Mouse (Mus musculus) kidney, postnatal 0 days (tissue): ENCODE data around the gene Slc2a3. TPM values are rescaled to one million over a fixed set of nuclear protein-coding genes. Genes with fewer than 3 reads are reported as not detected.
"Not testable (repeated sequence)": the region's sequence is repeated elsewhere in the genome, so short reads cannot be mapped to it uniquely, and the experiment has no call there.

Source experiments
- ATAC-seq: fragments of 200-750 bp; cut with Nextera tagmentation; replicated peaks from 2 replicates; pipeline ENCODE4 v1.8.0; 2017; ENCODE audit warnings: low read depth, moderate number of reproducible peaks, moderate TSS enrichment, moderate library complexity; ENCODE audit not compliant: low FRiP score
- DNase-seq: peaks from one replicate; pipeline ENCODE4 v3.0.0-alpha.2; 2016; ENCODE audit warnings: low spot score
- H3K27ac ChIP-seq: fragments of 300-500 bp; sonication (generic); 2 replicates; pipeline ENCODE4 v1.5.1; 2014; ENCODE audit warnings: mild to moderate bottlenecking
- H3K27me3 ChIP-seq: fragments of 300-500 bp; sonication (generic); 2 replicates; pipeline ENCODE4 v1.6.1; 2014; ENCODE audit warnings: low read length, mixed read lengths; ENCODE audit not compliant: insufficient read depth
- H3K36me3 ChIP-seq: fragments of 300-500 bp; sonication (generic); 2 replicates; pipeline ENCODE4 v1.6.1; 2014; ENCODE audit warnings: low read length, mixed read lengths; ENCODE audit not compliant: insufficient read depth
- H3K4me1 ChIP-seq: fragments of 300-500 bp; sonication (generic); replicated peaks from 2 replicates; pipeline ENCODE4 v1.6.1; 2014; ENCODE audit warnings: antibody characterized with exemption, low read length, mixed read lengths; ENCODE audit not compliant: insufficient read depth
- H3K4me2 ChIP-seq: fragments of 300-500 bp; sonication (generic); 2 replicates; pipeline ENCODE4 v1.6.1; 2014; ENCODE audit warnings: mild to moderate bottlenecking, low read length, moderate library complexity, mixed read lengths
- H3K4me3 ChIP-seq: fragments of 300-500 bp; sonication (generic); replicated peaks from 2 replicates; pipeline ENCODE4 v1.5.1; 2014; ENCODE audit warnings: low read depth, low read length
- H3K9ac ChIP-seq: fragments of 300-500 bp; sonication (generic); 2 replicates; pipeline ENCODE4 v1.6.1; 2014; ENCODE audit warnings: low read depth, low read length
- H3K9me3 ChIP-seq: fragments of 300-500 bp; sonication (generic); replicated peaks from 2 replicates; pipeline ENCODE4 v1.6.1; 2016; ENCODE audit warnings: low read length, inconsistent platforms, mixed read lengths
- CTCF ChIP-seq: IDR thresholded peaks from 2 replicates; pipeline ENCODE4 v1.5.1; 2016; ENCODE audit warnings: antibody characterized with exemption, low read depth, mild to moderate bottlenecking, moderate library complexity
- WGBS: fragments of 180-500 bp; shearing (Covaris S2); extraction: QIAGEN DNeasy Blood & Tissue Kit; methylation state at CpG from one replicate; pipeline ENCODE4 v1.1.7; 2014; 5-methylcytosine and 5-hydroxymethylcytosine counted together
- polyA plus RNA-seq: library from polyadenylated mRNA; unstranded; fragments of >200 nt; fragmentation: Nextera tagmentation; extraction: Ambion mirVana; gene quantifications from 2 replicates; pipeline ENCODE4 v1.2.1, GENCODE M21; 2015

The Slc2a3 gene
- polyA plus RNA-seq, 1 experiment from 2014 or later: 4.1 TPM

DNA sequence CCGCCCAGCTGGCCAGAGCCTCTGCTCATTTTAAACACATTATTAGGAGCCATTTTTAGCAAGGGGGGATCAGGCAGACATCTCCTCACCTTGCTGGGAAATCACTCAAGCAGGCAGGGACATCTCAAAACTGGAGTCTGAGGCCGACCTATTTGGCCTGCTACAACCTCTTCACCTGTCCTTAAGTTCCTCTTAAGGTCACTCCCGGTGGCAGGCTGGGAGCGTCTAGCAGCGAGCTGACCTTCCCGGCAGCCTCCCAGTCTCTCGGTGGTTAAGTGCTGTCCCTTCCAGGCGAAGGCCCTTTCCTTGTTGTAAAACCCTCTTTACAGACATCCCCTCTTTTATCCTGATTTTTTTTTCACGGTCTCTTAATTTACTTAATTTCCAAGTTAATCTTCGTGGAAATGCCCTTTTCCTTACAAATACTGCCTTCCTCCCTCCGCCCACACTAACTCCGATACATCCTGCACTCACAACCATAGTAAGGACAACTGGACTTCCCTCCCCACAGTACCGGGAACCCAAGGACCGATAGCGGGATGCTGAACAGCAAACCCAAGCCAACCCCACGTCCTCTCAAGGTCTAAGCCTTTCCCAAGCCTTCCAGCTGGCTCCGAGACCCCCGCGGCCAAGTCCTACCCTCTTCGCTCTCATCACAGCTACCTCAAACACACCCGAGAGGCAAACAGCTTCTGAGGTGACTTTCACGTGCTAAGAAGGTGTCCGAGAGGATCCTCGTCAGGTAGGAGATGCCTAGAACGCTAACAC is 59.8 kb downstream of the Slc2a3 start:
- TF ChIP-seq CTCF: no peak
- DNase-seq (peak; percentile 24), ATAC-seq (no peak)
- Histone ChIP-seq H3K4me2 (peak overlapping the region; percentile 70), H3K4me1 (0 out of 2 replicates have a peak, but pooled peaks cover 3% of the 10 kb centered on the region), H3K27ac (peak overlapping the region; percentile 25; the same call in 1 of the 2 replicates), H3K9ac (0 out of 2 replicates have a peak overlapping the region, but pooled peaks have one; percentile 4), H3K36me3 (0 out of 2 replicates have a peak, but pooled peaks cover 2% of the 10 kb centered on the region), H3K27me3 (no peaks in the 10 kb centered on the region; the same call in 1 of the 2 replicates), H3K9me3 (no peaks in the 10 kb centered on the region), H3K4me3 (peak overlapping the region; percentile 42)
- WGBS: 5% methylated on average over 25 of the region's 25 CpGs

DNA sequence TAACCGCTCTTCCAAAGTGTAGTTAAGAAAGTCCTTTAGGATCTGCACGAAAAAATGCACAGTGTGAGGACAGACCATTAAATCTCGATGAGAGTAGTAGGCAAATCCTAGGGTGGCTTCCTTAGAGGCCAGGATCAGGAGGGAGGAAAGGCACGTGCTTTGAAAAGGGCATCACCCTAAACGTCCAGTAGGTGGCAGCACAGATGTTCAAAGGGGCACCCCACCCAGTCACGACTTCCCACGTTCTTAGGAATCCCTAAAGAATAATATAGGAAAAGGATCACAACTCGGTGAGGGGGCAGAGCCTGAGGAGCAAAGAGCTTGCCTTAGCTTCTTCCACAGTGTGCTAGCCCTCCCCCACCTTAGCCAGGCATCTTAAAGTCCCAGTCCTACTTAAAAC is 61.5 kb downstream of the Slc2a3 start:
- Histone ChIP-seq H3K4me2 (peak overlapping the region; percentile 35; the same call in 1 of the 2 replicates), H3K4me1 (0 out of 2 replicates have a peak, but pooled peaks cover 3% of the 10 kb centered on the region), H3K4me3 (no peak overlapping the region), H3K9me3 (no peaks in the 10 kb centered on the region), H3K9ac (no peak overlapping the region), H3K27me3 (no peaks in the 10 kb centered on the region; the same call in 1 of the 2 replicates), H3K36me3 (0 out of 2 replicates have a peak, but pooled peaks cover 2% of the 10 kb centered on the region), H3K27ac (no peak overlapping the region)
- peak; percentile 88 for TF ChIP-seq CTCF
- WGBS: 15% methylated on average over 8 of the region's 8 CpGs
- DNase-seq (peak; percentile 91), ATAC-seq (peak; percentile 58)

GRCm38 (mm10) chr6:122719942-122720341 is 81.5 kb downstream of the Slc2a3 start:
- DNase-seq (peak; percentile 78), ATAC-seq (no peak)
- peak; percentile 85 for TF ChIP-seq CTCF
- no peak overlapping the region for H3K4me2 ChIP-seq
- H3K9ac ChIP-seq: no peak overlapping the region
- WGBS: 32% methylated on average over 2 of the region's 2 CpGs
- no peaks in the 10 kb centered on the region for H3K27me3 ChIP-seq
- no peak overlapping the region for H3K27ac ChIP-seq
- no peaks in the 10 kb centered on the region for H3K4me1 ChIP-seq
- H3K36me3 ChIP-seq: no peaks in the 10 kb centered on the region
- no peak overlapping the region for H3K4me3 ChIP-seq
- no peaks in the 10 kb centered on the region for H3K9me3 ChIP-seq

- not testable (repeated sequence) for H3K4me3 ChIP-seq, H3K4me1 ChIP-seq, ATAC-seq, H3K9ac ChIP-seq, H3K9me3 ChIP-seq, H3K4me2 ChIP-seq, H3K27ac ChIP-seq, H3K27me3 ChIP-seq, H3K36me3 ChIP-seq, DNase-seq
- WGBS: 86% methylated on average over 1 of the region's 1 CpGs
Measured at GRCm38 (mm10) chr6:122718224-122718623, 83.2 kb downstream of the Slc2a3 start.

DNA sequence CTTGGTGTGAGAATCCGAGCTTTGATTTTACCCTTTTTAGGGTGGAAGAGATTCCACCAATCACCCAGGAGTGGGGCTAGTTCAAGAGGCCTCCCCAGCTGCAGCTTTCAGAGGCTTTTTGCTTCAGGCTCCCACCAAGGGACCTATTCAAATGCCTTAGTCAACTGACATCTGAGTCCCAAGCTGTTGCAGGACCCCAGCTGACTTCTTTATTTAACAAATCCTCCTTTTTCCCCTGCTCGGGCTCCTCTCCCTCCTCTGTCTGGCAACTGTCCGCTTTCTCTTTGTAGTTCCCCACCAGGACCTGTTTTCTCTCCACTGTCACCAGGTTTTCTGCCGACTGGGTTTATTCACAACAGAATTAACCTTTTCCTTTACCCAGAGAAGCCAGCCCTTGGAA is 85.6 kb downstream of the Slc2a3 start:
- H3K4me3 ChIP-seq: no peak overlapping the region
- no peak for DNase-seq
- no peak for TF ChIP-seq CTCF
- H3K9ac ChIP-seq: no peak overlapping the region
- no peaks in the 10 kb centered on the region for H3K4me1 ChIP-seq
- H3K4me2 ChIP-seq: no peak overlapping the region
- H3K36me3 ChIP-seq: no peaks in the 10 kb centered on the region
- WGBS: 7% methylated on average over 4 of the region's 4 CpGs
- no peaks in the 10 kb centered on the region for H3K27me3 ChIP-seq
- ATAC-seq: no peak
- no peaks in the 10 kb centered on the region for H3K9me3 ChIP-seq
- no peak overlapping the region for H3K27ac ChIP-seq

GRCm38 (mm10) chr6:122714707-122715365 is 86.6 kb downstream of the Slc2a3 start:
- no peak for DNase-seq
- Histone ChIP-seq H3K4me1 (no peaks in the 10 kb centered on the region), H3K27ac (no peak overlapping the region), H3K9ac (no peak overlapping the region), H3K9me3 (no peaks in the 10 kb centered on the region), H3K27me3 (no peaks in the 10 kb centered on the region), H3K36me3 (no peaks in the 10 kb centered on the region), H3K4me2 (no peak overlapping the region), H3K4me3 (no peak overlapping the region)
- ATAC-seq: no peak
- 46% methylated on average over 7 of the region's 7 CpGs for WGBS
- TF ChIP-seq CTCF: no peak

DNA sequence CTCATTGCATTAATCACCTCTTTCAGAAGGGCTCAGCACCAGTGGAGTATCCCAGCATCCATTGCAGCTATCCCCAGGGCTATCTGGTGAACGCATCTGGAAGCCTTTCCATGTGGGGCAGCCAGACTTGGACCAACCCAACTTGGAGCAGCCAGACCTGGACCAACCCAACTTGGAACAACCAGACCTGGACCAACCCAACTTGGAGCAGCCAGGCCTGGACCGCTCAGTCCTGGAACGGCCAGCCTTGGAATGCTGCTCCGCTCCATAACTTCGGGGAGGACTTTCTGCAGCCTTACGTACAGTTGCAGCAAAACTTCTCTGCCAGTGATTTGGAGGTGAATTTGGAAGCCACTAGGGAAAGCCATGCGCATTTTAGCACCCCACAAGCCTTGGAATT is 88.3 kb downstream of the Slc2a3 start:
- WGBS: 87% methylated on average over 7 of the region's 7 CpGs
- not testable (repeated sequence) for H3K4me3 ChIP-seq, H3K9me3 ChIP-seq, H3K9ac ChIP-seq, H3K27me3 ChIP-seq, H3K4me2 ChIP-seq, DNase-seq, H3K4me1 ChIP-seq, H3K27ac ChIP-seq, ATAC-seq, H3K36me3 ChIP-seq
